Mouse (Mus musculus) liver, postnatal 0 days (tissue): ENCODE data around the gene S1pr2. TPM values are rescaled to one million over a fixed set of nuclear protein-coding genes. Genes with fewer than 3 reads are reported as not detected.

ENCODE experiments used
- ATAC-seq: fragments of 200-750 bp; cut with Nextera tagmentation; 2 replicates; pipeline ENCODE4 v1.8.0; 2017; ENCODE audit warnings: mild to moderate bottlenecking, moderate library complexity
- DNase-seq: peaks from one replicate; pipeline ENCODE4 v3.0.0-alpha.2; 2016
- H3K27ac ChIP-seq: fragments of 300-500 bp; sonication (generic); 2 replicates; pipeline ENCODE4 v1.5.1; 2014; ENCODE audit warnings: antibody characterized with exemption, moderate library complexity, mild to moderate bottlenecking, low read depth
- H3K27me3 ChIP-seq: fragments of 300-500 bp; sonication (generic); 2 replicates; pipeline ENCODE4 v1.6.1; 2014; ENCODE audit warnings: low read length, control low read depth, mixed read lengths; ENCODE audit not compliant: insufficient read depth
- H3K36me3 ChIP-seq: fragments of 300-500 bp; sonication (generic); replicated peaks from 2 replicates; pipeline ENCODE4 v1.6.1; 2014; ENCODE audit warnings: mild to moderate bottlenecking, control low read depth, low read length, moderate library complexity, mixed read lengths; ENCODE audit not compliant: insufficient read depth
- H3K4me1 ChIP-seq: fragments of 300-500 bp; sonication (generic); 2 replicates; pipeline ENCODE4 v1.6.1; 2014; ENCODE audit warnings: antibody characterized with exemption, mild to moderate bottlenecking, control low read depth; ENCODE audit not compliant: insufficient read depth
- H3K4me2 ChIP-seq: fragments of 300-500 bp; sonication (generic); 2 replicates; pipeline ENCODE4 v1.6.1; 2014; ENCODE audit warnings: low read depth, mild to moderate bottlenecking, low read length, moderate library complexity, mixed read lengths
- H3K4me3 ChIP-seq: fragments of 300-500 bp; sonication (generic); 2 replicates; pipeline ENCODE4 v1.5.1; 2014; ENCODE audit warnings: low read depth, low read length
- H3K9ac ChIP-seq: fragments of 300-500 bp; sonication (generic); replicated peaks from 2 replicates; pipeline ENCODE4 v1.6.1; 2014; ENCODE audit warnings: mild to moderate bottlenecking, moderate library complexity
- H3K9me3 ChIP-seq: fragments of 300-500 bp; sonication (generic); 2 replicates; pipeline ENCODE4 v1.6.1; 2016; ENCODE audit warnings: mild to moderate bottlenecking, control low read depth, low read length, mixed read lengths
- CTCF ChIP-seq: sonication (generic); IDR thresholded peaks from 2 replicates; pipeline ENCODE4 v1.5.1; 2016; ENCODE audit warnings: antibody characterized with exemption, low read depth
- EP300 ChIP-seq: IDR thresholded peaks from 2 replicates; pipeline ENCODE4 v1.6.1; 2016; ENCODE audit warnings: antibody characterized with exemption, low read depth, mild to moderate bottlenecking
- WGBS: fragments of 180-500 bp; shearing (Covaris S2); extraction: QIAGEN DNeasy Blood & Tissue Kit; methylation state at CpG from one replicate; pipeline ENCODE4 v1.1.7; 2014; ENCODE audit not compliant: insufficient replicate concordance; 5-methylcytosine and 5-hydroxymethylcytosine counted together
- polyA plus RNA-seq: library from polyadenylated mRNA; unstranded; fragments of >200 nt; fragmentation: Nextera tagmentation; extraction: Ambion mirVana; gene quantifications from 2 replicates; pipeline ENCODE4 v1.2.1, GENCODE M21; 2015

S1pr2 gene
- polyA plus RNA-seq, 1 experiment from 2014 or later = 3.1 TPM

DNA sequence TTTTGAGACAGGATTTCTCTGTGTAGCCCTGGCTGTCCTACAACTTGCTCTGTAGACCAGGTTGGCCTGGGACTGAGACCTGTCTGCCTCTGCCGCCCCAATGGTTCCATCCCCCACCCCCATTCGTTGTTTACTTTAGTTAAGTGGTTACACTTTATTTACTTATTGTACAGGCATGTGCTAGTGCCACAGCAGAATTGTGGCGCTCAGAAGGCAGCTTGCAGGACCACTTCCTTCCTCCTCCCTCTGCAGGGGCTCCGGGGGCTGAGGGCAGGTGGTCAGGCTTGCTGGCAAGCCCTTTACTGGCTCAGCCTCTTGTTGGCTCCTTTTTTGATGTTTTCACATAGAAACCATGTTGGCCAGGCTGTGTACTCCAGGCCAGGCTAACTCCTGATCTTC lies 40.6 kb upstream of the S1pr2 start:
- Histone ChIP-seq H3K4me2 (peak overlapping the region; percentile 71), H3K9ac (no peak overlapping the region; the same call in 1 of the 2 replicates), H3K9me3 (no peaks in the 10 kb centered on the region), H3K4me3 (peak overlapping the region; percentile 52; the same call in 1 of the 2 replicates), H3K27ac (no peak overlapping the region), H3K36me3 (peaks cover 18% of the 10 kb centered on the region), H3K4me1 (peaks cover 28% of the 10 kb centered on the region), H3K27me3 (no peaks in the 10 kb centered on the region; the same call in 1 of the 2 replicates)
- ATAC-seq (no peak), DNase-seq (no peak)
- WGBS = 19% methylated on average over 4 of the region's 4 CpGs
- TF ChIP-seq CTCF = no peak
- no peak for TF ChIP-seq EP300

- no peak for TF ChIP-seq CTCF
- no peak for TF ChIP-seq EP300
- Histone ChIP-seq H3K27me3 (no peaks in the 10 kb centered on the region; the same call in 1 of the 2 replicates), H3K9me3 (no peaks in the 10 kb centered on the region), H3K36me3 (peaks cover 16% of the 10 kb centered on the region), H3K4me3 (peak overlapping the region; percentile 52), H3K9ac (peak overlapping the region; percentile 51), H3K4me2 (peak overlapping the region; percentile 71), H3K4me1 (peaks cover 34% of the 10 kb centered on the region), H3K27ac (peak overlapping the region; percentile 63)
- 5% methylated on average over 17 of the region's 17 CpGs for WGBS
- DNase-seq (no peak), ATAC-seq (0 out of 2 replicates have a peak, but pooled peaks have one; percentile 10)
These were observed 40.0 kb upstream of the S1pr2 start for GRCm38 (mm10) chr9:21016331-21017176.

- peak within 1 kb of the TSS; percentile 51 for H3K9ac ChIP-seq
- peak within 1 kb of the TSS; percentile 52 for H3K4me3 ChIP-seq
- 1% methylated on average over 30 of the region's 30 CpGs for WGBS
- H3K4me1 ChIP-seq = peaks cover 35% of the 10 kb centered on the region
- peak within 1 kb of the TSS; percentile 63 for H3K27ac ChIP-seq
- no peaks in the 10 kb centered on the region for H3K9me3 ChIP-seq
- DNase-seq = peak; percentile 84
- ATAC-seq = peak; percentile 86
- peaks cover 7% of the 10 kb centered on the region; the same call in 1 of the 2 replicates for H3K36me3 ChIP-seq
- no peak for TF ChIP-seq EP300
- no peak for TF ChIP-seq CTCF
- H3K4me2 ChIP-seq = peak within 1 kb of the TSS; percentile 71
- no peaks in the 10 kb centered on the region; the same call in 1 of the 2 replicates for H3K27me3 ChIP-seq
These were observed 39.1 kb upstream of the S1pr2 start, which contains the start of gene Icam1 for GRCm38 (mm10) chr9:21015571-21016130. Icam1 (plus strand) TSS chr9:21015985.

DNA sequence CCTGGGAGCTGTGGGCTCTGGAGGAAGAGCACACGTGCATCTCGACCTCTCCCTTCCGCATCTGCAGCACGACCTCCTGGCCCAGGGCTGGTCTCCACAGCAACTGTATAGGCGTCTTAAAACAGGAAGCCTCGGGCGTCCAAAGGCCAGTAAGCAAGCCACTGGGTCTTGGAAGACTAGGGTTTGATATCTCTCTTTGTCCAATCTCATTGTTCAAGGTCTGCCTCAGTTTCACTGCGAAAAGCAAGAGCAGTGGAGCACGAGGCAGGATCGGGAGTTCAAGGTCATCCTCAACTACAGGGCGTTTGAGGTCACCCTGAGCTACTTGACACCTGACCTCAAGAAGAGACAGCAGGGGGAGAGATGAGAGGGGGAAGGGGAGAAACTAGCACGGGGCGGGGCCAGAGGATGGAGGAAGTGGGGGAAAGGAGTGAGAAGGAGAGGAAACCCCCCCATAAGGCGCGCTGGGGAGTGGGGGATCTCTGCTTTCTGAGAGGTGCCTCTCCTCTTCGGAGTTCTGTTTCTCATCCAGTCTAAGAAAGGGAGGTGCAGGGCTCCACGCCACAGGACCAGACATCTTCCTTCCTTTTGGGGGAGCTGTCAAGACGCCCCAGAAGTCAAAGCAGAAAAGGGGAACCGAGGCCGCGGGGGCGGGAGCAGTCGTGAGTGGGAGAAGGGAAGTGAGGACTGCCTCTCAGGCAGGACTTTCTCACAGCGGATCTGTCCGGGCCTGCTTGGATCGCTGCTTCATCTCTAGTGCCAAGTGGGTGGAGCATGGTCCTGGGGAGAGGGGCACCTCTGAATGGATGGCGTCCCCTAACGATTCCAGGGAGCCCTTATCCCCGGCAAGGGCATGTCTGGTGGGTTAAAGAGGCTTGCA lies 38.4 kb upstream of the S1pr2 start:
- TF ChIP-seq CTCF (no peak), EP300 (no peak)
- peak; percentile 50 for ATAC-seq
- H3K27me3 ChIP-seq = no peaks in the 10 kb centered on the region; the same call in 1 of the 2 replicates
- no peaks in the 10 kb centered on the region for H3K9me3 ChIP-seq
- H3K9ac ChIP-seq = peak overlapping the region; percentile 51
- peaks cover 4% of the 10 kb centered on the region; the same call in 1 of the 2 replicates for H3K36me3 ChIP-seq
- DNase-seq = peak; percentile 72
- 4% methylated on average over 29 of the region's 29 CpGs for WGBS
- peaks cover 37% of the 10 kb centered on the region for H3K4me1 ChIP-seq
- peak overlapping the region; percentile 52 for H3K4me3 ChIP-seq
- peak overlapping the region; percentile 63 for H3K27ac ChIP-seq
- peak overlapping the region; percentile 71 for H3K4me2 ChIP-seq

DNA sequence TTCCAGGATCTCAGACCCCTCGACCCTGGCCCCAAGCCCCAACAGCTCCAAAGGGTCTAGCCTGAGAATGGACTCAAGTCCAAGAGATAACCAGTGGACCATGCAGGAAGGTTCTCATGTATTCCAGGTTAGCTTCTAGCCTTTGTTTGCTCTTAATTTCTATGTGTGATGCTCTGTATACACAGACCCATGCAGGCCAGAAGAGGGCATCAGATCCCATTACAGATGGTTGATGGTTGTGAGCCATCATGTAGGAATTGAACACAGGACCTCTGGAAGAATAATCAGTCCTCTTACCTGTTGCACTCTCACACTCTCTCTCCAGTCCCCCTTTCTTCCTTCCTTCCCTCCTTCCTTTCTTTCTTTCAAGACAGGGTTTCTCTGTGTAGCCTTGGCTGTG lies 35.8 kb upstream of the S1pr2 start:
- no peak overlapping the region; the same call in 1 of the 2 replicates for H3K27ac ChIP-seq
- peaks cover 13% of the 10 kb centered on the region for H3K36me3 ChIP-seq
- TF ChIP-seq CTCF = peak; percentile 58
- no peak for TF ChIP-seq EP300
- no peaks in the 10 kb centered on the region for H3K9me3 ChIP-seq
- H3K4me1 ChIP-seq = peaks cover 37% of the 10 kb centered on the region
- ATAC-seq (no peak), DNase-seq (no peak)
- H3K4me3 ChIP-seq = no peak overlapping the region
- WGBS = 27% methylated on average over 1 of the region's 1 CpGs
- no peak overlapping the region for H3K4me2 ChIP-seq
- no peak overlapping the region for H3K9ac ChIP-seq
- H3K27me3 ChIP-seq = no peaks in the 10 kb centered on the region; the same call in 1 of the 2 replicates
